Mouse (Mus musculus): ENCODE data around the gene Nf2. TPM values are rescaled to one million over a fixed set of nuclear protein-coding genes. Genes with fewer than 3 reads are reported as not detected.

Nf2 gene
- polyA plus RNA-seq, 1 experiment from 2014 or later = 40.5 TPM

DNA sequence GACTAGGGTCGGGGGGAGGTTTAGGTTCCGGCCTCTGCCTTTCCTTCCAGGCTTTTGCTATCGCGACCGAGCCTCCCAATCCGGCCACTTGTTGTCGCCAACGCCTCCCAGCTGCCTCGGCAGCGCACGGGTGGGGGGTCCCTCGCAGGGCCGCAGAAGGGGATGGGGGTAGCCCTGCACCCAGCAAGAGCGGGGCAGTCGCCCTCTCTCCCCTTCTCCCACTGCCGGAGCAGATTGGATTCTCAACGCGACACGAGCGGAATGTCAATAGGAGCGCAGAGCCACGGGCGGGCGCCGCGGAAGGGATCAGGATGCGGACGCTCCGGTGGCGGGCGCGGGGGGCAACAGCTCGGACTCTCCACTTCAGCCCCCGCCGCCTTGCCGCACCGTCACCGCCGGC, 103.4 kb downstream of the Nf2 start:
- peak overlapping the region; percentile 52 for H3K4me3 ChIP-seq (ENCODE audit: low read depth, low read length)
- peak overlapping the region; percentile 96 for H3K4me2 ChIP-seq (ENCODE audit: low read depth, low read length)
- no peak for ATAC-seq (ENCODE audit: low read depth)
- H3K9me3 ChIP-seq (ENCODE audit: control insufficient read depth, low read length) = no peaks in the 10 kb centered on the region
- H3K4me1 ChIP-seq (ENCODE audit: control insufficient read depth, insufficient read depth, low read length) = peaks cover 7% of the 10 kb centered on the region; the same call in 1 of the 2 replicates
- WGBS = 1% methylated on average over 16 of the region's 39 CpGs
- no peaks in the 10 kb centered on the region for H3K36me3 ChIP-seq (ENCODE audit: control insufficient read depth, insufficient read depth, low read length)
- H3K27ac ChIP-seq (replicated peaks; ENCODE audit: low read depth, low read length) = no peak overlapping the region
- DNase-seq (ENCODE audit: low spot score) = no peak
- H3K27me3 ChIP-seq (replicated peaks; ENCODE audit: control insufficient read depth, insufficient read depth, low read length) = peaks cover 77% of the 10 kb centered on the region
- H3K9ac ChIP-seq (ENCODE audit: low read depth, low read length) = peak overlapping the region; percentile 40; the same call in 1 of the 2 replicates

DNA sequence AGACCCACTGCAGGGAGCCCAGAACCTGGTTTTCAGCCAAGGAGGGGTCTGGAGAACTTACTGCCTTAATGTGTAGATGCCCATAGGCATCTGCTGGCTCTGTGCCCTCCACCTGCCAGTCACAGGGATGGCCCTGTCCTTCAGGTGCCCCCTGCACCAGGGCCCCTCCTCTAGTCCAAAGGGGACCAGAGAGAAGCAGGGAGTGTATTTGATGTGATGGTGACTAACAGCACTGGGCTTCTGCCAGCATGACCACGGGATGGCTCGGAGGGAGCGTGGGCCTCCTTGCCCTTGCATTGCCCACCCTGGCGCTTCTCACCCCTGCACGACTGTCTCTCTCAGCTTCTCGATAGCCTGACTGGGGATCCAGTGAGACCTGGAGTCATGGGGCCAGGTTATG, 104.6 kb downstream of the Nf2 start:
- Histone ChIP-seq H3K9me3 (ENCODE audit: control insufficient read depth, low read length) (no peaks in the 10 kb centered on the region), H3K4me2 (ENCODE audit: low read depth, low read length) (no peak overlapping the region), H3K27me3 (replicated peaks; ENCODE audit: control insufficient read depth, insufficient read depth, low read length) (peaks cover 68% of the 10 kb centered on the region), H3K27ac (replicated peaks; ENCODE audit: low read depth, low read length) (no peak overlapping the region), H3K4me3 (ENCODE audit: low read depth, low read length) (no peak overlapping the region), H3K4me1 (ENCODE audit: control insufficient read depth, insufficient read depth, low read length) (peaks cover 7% of the 10 kb centered on the region; the same call in 1 of the 2 replicates), H3K36me3 (ENCODE audit: control insufficient read depth, insufficient read depth, low read length) (no peaks in the 10 kb centered on the region), H3K9ac (ENCODE audit: low read depth, low read length) (no peak overlapping the region)
- ATAC-seq (ENCODE audit: low read depth) = no peak
- WGBS = 63% methylated on average over 6 of the region's 6 CpGs
- DNase-seq (ENCODE audit: low spot score) = no peak

DNA sequence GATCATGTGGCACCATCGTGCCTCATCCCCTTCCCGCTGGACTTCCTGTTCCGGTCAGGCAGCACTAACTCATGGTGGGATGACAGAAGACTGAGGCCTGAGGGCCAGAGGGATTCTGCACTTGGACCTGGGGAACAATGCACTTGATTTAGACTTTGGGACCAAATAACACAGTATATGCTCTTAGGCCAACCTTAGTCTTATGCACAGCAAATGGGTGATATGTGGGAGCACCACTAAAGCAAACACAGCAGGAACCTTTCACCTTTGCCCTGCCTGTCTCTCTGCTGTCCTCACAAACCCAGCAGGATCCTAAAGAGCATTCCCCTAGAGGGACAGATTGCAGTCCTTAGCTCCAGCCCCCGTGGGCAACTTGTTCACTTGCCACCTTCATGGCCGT, 108.6 kb downstream of the Nf2 start:
- WGBS = 68% methylated on average over 5 of the region's 5 CpGs
- Histone ChIP-seq H3K9me3 (ENCODE audit: control insufficient read depth, low read length) (no peaks in the 10 kb centered on the region), H3K4me3 (ENCODE audit: low read depth, low read length) (no peak overlapping the region), H3K36me3 (ENCODE audit: control insufficient read depth, insufficient read depth, low read length) (0 out of 2 replicates have a peak, but pooled peaks cover 3% of the 10 kb centered on the region), H3K4me2 (ENCODE audit: low read depth, low read length) (no peak overlapping the region), H3K27ac (replicated peaks; ENCODE audit: low read depth, low read length) (no peak overlapping the region), H3K4me1 (ENCODE audit: control insufficient read depth, insufficient read depth, low read length) (no peaks in the 10 kb centered on the region), H3K9ac (ENCODE audit: low read depth, low read length) (no peak overlapping the region), H3K27me3 (replicated peaks; ENCODE audit: control insufficient read depth, insufficient read depth, low read length) (peaks cover 30% of the 10 kb centered on the region)
- DNase-seq (ENCODE audit: low spot score) (no peak), ATAC-seq (ENCODE audit: low read depth) (no peak)

DNA sequence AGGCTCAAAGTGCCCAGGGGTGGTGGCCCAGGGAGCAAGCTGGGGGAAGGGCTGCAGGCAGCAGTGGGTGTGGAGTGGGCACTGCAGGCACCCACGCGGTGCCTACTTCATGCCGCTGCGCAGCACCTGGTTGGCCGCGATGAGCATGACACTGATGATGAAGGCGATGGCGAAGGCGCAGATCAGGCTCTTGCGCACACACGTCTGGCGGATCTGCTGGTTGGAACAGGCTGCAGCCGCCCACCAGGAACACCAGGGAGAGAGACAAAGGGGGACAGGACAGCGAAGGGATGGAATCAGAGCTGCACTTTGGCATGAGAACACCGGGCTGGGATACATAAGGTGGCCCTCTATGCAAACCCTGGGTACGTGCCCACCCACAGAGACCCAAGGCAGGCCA, 110.6 kb downstream of the Nf2 start:
- WGBS = 93% methylated on average over 16 of the region's 16 CpGs
- H3K4me2 ChIP-seq (ENCODE audit: low read depth, low read length) = no peak overlapping the region
- H3K9me3 ChIP-seq (ENCODE audit: control insufficient read depth, low read length) = no peaks in the 10 kb centered on the region
- ATAC-seq (ENCODE audit: low read depth) (no peak), DNase-seq (ENCODE audit: low spot score) (no peak)
- no peak overlapping the region for H3K27ac ChIP-seq (replicated peaks; ENCODE audit: low read depth, low read length)
- 0 out of 2 replicates have a peak, but pooled peaks cover 3% of the 10 kb centered on the region for H3K36me3 ChIP-seq (ENCODE audit: control insufficient read depth, insufficient read depth, low read length)
- no peak overlapping the region for H3K4me3 ChIP-seq (ENCODE audit: low read depth, low read length)
- H3K27me3 ChIP-seq (replicated peaks; ENCODE audit: control insufficient read depth, insufficient read depth, low read length) = peaks cover 10% of the 10 kb centered on the region
- H3K4me1 ChIP-seq (ENCODE audit: control insufficient read depth, insufficient read depth, low read length) = no peaks in the 10 kb centered on the region
- no peak overlapping the region for H3K9ac ChIP-seq (ENCODE audit: low read depth, low read length)

DNA sequence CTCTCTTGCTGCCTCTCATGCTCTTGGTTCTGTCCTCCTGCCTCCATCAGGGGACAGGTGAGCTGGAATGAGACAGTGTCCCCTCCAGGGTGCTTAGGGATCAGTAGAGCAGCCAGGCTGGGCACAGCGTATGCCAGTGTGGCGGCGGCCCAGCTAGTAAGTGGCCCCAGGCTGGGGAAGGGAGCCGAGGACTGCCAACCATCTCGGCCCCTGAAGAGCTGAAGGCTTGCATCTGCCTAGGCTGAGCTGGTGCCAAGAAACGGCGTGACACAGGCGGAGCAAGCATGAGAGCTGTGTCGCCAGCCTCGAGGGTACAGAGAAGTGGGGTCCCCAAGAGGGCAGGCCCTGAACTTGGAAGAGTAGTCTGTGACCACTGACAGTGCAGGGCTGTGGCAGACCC, 111.7 kb downstream of the Nf2 start:
- no peak for ATAC-seq (ENCODE audit: low read depth)
- no peaks in the 10 kb centered on the region for H3K9me3 ChIP-seq (ENCODE audit: control insufficient read depth, low read length)
- no peaks in the 10 kb centered on the region for H3K4me1 ChIP-seq (ENCODE audit: control insufficient read depth, insufficient read depth, low read length)
- WGBS = 81% methylated on average over 10 of the region's 10 CpGs
- no peaks in the 10 kb centered on the region for H3K27me3 ChIP-seq (replicated peaks; ENCODE audit: control insufficient read depth, insufficient read depth, low read length)
- DNase-seq (ENCODE audit: low spot score) = no peak
- no peak overlapping the region for H3K27ac ChIP-seq (replicated peaks; ENCODE audit: low read depth, low read length)
- no peak overlapping the region for H3K9ac ChIP-seq (ENCODE audit: low read depth, low read length)
- no peak overlapping the region for H3K4me2 ChIP-seq (ENCODE audit: low read depth, low read length)
- H3K4me3 ChIP-seq (ENCODE audit: low read depth, low read length) = no peak overlapping the region
- H3K36me3 ChIP-seq (ENCODE audit: control insufficient read depth, insufficient read depth, low read length) = 0 out of 2 replicates have a peak, but pooled peaks cover 3% of the 10 kb centered on the region

DNA sequence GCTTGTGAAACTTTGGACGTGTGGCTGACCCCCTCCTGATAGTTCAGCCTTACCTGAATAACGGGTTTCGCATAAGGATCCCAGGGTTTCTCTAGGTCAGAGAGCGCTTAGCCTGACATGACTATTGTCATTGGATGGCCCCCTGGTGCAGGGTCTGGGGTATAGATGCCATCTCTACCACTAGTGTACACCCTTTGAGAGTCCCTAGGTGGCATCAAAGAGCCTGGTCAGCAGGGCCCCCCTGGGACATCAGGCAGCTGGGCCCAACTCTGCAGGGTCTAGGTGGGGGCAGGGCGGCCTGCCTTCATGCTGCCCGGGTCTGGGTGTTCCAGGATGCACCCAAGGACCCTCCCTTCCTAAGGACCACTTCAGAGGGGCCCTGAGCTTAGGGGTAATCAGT, 113.0 kb downstream of the Nf2 start:
- H3K9me3 ChIP-seq (ENCODE audit: control insufficient read depth, low read length) = no peaks in the 10 kb centered on the region
- WGBS = 36% methylated on average over 6 of the region's 6 CpGs
- no peak overlapping the region for H3K4me3 ChIP-seq (ENCODE audit: low read depth, low read length)
- H3K9ac ChIP-seq (ENCODE audit: low read depth, low read length) = no peak overlapping the region
- H3K36me3 ChIP-seq (ENCODE audit: control insufficient read depth, insufficient read depth, low read length) = 0 out of 2 replicates have a peak, but pooled peaks cover 3% of the 10 kb centered on the region
- DNase-seq (ENCODE audit: low spot score) (no peak), ATAC-seq (ENCODE audit: low read depth) (no peak)
- no peak overlapping the region for H3K27ac ChIP-seq (replicated peaks; ENCODE audit: low read depth, low read length)
- no peak overlapping the region for H3K4me2 ChIP-seq (ENCODE audit: low read depth, low read length)
- no peaks in the 10 kb centered on the region for H3K4me1 ChIP-seq (ENCODE audit: control insufficient read depth, insufficient read depth, low read length)
- no peaks in the 10 kb centered on the region for H3K27me3 ChIP-seq (replicated peaks; ENCODE audit: control insufficient read depth, insufficient read depth, low read length)

DNA sequence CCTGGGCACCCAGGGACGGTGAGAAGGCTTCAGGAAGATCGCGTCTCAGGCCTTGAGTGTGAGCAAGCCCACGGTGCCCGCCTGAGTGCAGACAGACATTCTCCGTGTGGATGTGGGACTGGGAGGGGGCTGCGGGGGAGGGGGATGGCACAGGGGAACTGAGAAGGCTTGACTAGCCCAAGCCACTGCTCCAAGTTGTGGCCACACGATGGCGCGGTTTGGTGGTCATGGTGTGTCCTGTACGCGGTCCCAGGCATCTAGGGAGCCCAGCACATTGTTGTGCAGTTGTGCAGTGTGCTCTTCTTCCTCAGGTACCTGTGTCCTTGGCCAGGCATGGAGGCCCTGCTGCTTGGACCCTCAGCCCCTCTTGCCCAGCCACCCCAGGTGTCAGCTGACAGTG, 115.2 kb downstream of the Nf2 start:
- no peaks in the 10 kb centered on the region for H3K27me3 ChIP-seq (replicated peaks; ENCODE audit: control insufficient read depth, insufficient read depth, low read length)
- H3K27ac ChIP-seq (replicated peaks; ENCODE audit: low read depth, low read length) = no peak overlapping the region
- ATAC-seq (ENCODE audit: low read depth) (no peak), DNase-seq (ENCODE audit: low spot score) (no peak)
- no peak overlapping the region for H3K9ac ChIP-seq (ENCODE audit: low read depth, low read length)
- H3K4me1 ChIP-seq (ENCODE audit: control insufficient read depth, insufficient read depth, low read length) = no peaks in the 10 kb centered on the region
- H3K36me3 ChIP-seq (ENCODE audit: control insufficient read depth, insufficient read depth, low read length) = 0 out of 2 replicates have a peak, but pooled peaks cover 3% of the 10 kb centered on the region
- no peak overlapping the region for H3K4me2 ChIP-seq (ENCODE audit: low read depth, low read length)
- no peaks in the 10 kb centered on the region for H3K9me3 ChIP-seq (ENCODE audit: control insufficient read depth, low read length)
- H3K4me3 ChIP-seq (ENCODE audit: low read depth, low read length) = no peak overlapping the region
- whole genome bisulfite sequencing = 37% methylated on average over 12 of the region's 12 CpGs

DNA sequence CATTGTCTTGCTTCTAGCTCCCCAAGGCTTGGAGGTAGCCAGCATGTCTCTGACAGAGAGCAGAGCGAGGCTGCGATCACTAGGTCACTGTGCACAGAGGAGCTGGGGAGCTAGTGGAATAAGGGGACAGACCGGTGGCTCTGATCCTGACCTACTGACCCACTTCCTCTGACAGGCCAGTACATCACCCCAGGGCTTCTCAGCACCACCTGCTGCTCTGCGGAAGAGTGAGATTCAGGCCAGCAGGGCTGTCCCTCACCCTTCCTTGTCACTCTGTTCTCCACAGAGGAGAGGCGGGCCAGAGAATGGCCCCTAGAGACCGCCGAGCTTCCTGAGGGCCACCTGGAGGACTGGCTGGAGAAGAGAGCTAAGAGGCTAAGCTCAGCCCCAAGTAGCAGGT, 117.6 kb downstream of the Nf2 start:
- DNase-seq (ENCODE audit: low spot score) (no peak), ATAC-seq (ENCODE audit: low read depth) (no peak)
- Histone ChIP-seq H3K4me2 (ENCODE audit: low read depth, low read length) (no peak overlapping the region), H3K4me1 (ENCODE audit: control insufficient read depth, insufficient read depth, low read length) (no peaks in the 10 kb centered on the region), H3K27ac (replicated peaks; ENCODE audit: low read depth, low read length) (no peak overlapping the region), H3K4me3 (ENCODE audit: low read depth, low read length) (no peak overlapping the region), H3K9ac (ENCODE audit: low read depth, low read length) (no peak overlapping the region), H3K36me3 (ENCODE audit: control insufficient read depth, insufficient read depth, low read length) (no peaks in the 10 kb centered on the region), H3K27me3 (replicated peaks; ENCODE audit: control insufficient read depth, insufficient read depth, low read length) (no peaks in the 10 kb centered on the region), H3K9me3 (ENCODE audit: control insufficient read depth, low read length) (no peaks in the 10 kb centered on the region)
- WGBS = 66% methylated on average over 6 of the region's 7 CpGs

DNA sequence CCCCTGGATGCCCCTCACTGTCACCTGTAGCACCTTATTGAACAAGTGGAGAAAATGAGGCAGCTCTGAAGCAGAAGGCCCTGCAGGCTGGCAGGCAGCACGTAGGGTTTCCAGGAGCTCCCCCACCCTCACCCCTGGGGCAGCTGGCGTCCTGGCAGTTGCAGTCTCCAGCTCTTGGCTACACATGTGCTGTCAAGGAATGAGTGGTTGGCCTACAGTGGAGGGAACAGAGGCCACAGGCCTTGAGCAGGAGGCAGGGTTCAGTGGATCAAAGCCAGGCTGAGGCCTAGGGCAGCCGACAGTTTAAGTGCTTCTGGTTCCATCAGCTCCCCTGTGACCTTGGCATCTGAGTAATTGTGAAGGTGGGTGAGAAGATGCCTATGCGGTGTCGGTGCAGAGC, 118.4 kb downstream of the Nf2 start:
- Histone ChIP-seq H3K4me2 (ENCODE audit: low read depth, low read length) (no peak overlapping the region), H3K4me1 (ENCODE audit: control insufficient read depth, insufficient read depth, low read length) (no peaks in the 10 kb centered on the region), H3K9me3 (ENCODE audit: control insufficient read depth, low read length) (no peaks in the 10 kb centered on the region), H3K9ac (ENCODE audit: low read depth, low read length) (no peak overlapping the region), H3K4me3 (ENCODE audit: low read depth, low read length) (no peak overlapping the region), H3K36me3 (ENCODE audit: control insufficient read depth, insufficient read depth, low read length) (no peaks in the 10 kb centered on the region), H3K27me3 (replicated peaks; ENCODE audit: control insufficient read depth, insufficient read depth, low read length) (no peaks in the 10 kb centered on the region), H3K27ac (replicated peaks; ENCODE audit: low read depth, low read length) (no peak overlapping the region)
- DNase-seq (ENCODE audit: low spot score) = no peak
- no peak for ATAC-seq (ENCODE audit: low read depth)
- 72% methylated on average over 5 of the region's 5 CpGs for WGBS

Measured in embryonic facial prominence, embryonic 14.5 days (tissue).